Comparison of ENCODE assay signal across 8 mouse cellular contexts in the genomic region with DNA sequence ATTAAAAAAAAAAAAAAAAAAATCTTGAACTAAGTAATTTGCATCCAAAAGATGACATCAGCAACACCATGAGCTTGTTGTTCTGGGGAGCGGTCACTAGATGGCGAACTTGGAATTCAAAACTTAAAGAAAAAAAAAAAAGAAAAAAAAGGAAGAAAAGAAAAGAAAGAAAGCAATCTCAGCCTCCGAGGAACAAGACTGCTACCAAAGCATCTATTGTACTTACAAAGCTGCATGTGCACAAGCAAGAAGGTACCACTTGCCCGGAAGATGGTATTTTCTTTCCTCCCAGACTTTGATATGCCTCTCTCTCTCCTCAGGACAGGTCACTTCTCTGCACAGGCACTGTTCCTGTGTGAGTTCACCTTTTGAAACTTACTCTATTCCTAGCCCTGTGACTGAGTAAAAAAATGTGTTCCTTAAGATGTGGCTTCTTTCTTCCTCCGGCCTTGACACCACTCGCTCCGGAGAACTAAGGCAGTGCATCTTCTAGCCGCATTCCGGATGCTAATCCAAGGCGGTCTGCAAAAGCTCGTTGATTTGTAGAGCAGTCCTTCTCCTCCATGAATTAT.
A peak's percentile ranks its signal among the peaks of the same experiment; 100 is the strongest.
DNase-seq lines count a peak whose midpoint lies in the region; ATAC-seq and TF ChIP-seq lines count a peak whose summit lies in the region.

No protein-coding gene starts in this region.

- 43% methylated on average over 11 of the region's 11 CpGs for WGBS in heart, embryonic 12.5 days
- 20% methylated on average over 11 of the region's 11 CpGs for WGBS in kidney, postnatal 0 days
- 33% methylated on average over 11 of the region's 11 CpGs for WGBS in lung, embryonic 16.5 days

- peak overlapping the region; percentile 30 for H3K4me3 ChIP-seq in heart, embryonic 12.5 days
- H3K4me3 ChIP-seq in kidney, postnatal 0 days (replicated peaks; ENCODE audit: low read depth, low read length): peak overlapping the region; percentile 17; the same call in 1 of the 2 replicates
- peak overlapping the region; percentile 36 for H3K4me3 ChIP-seq in lung, embryonic 16.5 days (ENCODE audit: low read length)

- no peaks in the 10 kb centered on the region for H3K4me1 ChIP-seq in heart, embryonic 12.5 days (replicated peaks)
- no peaks in the 10 kb centered on the region for H3K4me1 ChIP-seq in kidney, postnatal 0 days (replicated peaks; ENCODE audit: insufficient read depth, low read length)
- no peaks in the 10 kb centered on the region; the same call in 1 of the 2 replicates for H3K4me1 ChIP-seq in lung, embryonic 16.5 days (replicated peaks; ENCODE audit: control insufficient read depth, insufficient read depth, low read length)

- H3K4me2 ChIP-seq in heart, embryonic 12.5 days: peak overlapping the region; percentile 67
- peak overlapping the region; percentile 50 for H3K4me2 ChIP-seq in kidney, postnatal 0 days (ENCODE audit: low read length)
- peak overlapping the region; percentile 57 for H3K4me2 ChIP-seq in lung, embryonic 16.5 days (ENCODE audit: low read depth, low read length)

- H3K36me3 ChIP-seq in heart, embryonic 12.5 days: no peaks in the 10 kb centered on the region
- no peaks in the 10 kb centered on the region for H3K36me3 ChIP-seq in kidney, postnatal 0 days (ENCODE audit: insufficient read depth, low read length)
- H3K36me3 ChIP-seq in lung, embryonic 16.5 days (ENCODE audit: control insufficient read depth, insufficient read depth, low read length): no peaks in the 10 kb centered on the region

- no peak overlapping the region for H3K27ac ChIP-seq in heart, embryonic 12.5 days (ENCODE audit: poor library complexity, severe bottlenecking)
- no peak overlapping the region for H3K27ac ChIP-seq in kidney, postnatal 0 days
- no peak overlapping the region for H3K27ac ChIP-seq in lung, embryonic 16.5 days (ENCODE audit: low read length)

- peak; percentile 26 to 36 for DNase-seq in left cerebral cortex, adult 18-20 months (ENCODE audit: low spot score in 2 of 2)
- no peak for DNase-seq in left cerebral cortex, adult 11 months (ENCODE audit: low spot score)
- DNase-seq in kidney, postnatal 0 days (ENCODE audit: low spot score): peak; percentile 74
- DNase-seq in right cerebral cortex, adult 18-20 months: peak; percentile 22
- no peak for DNase-seq in natural killer cell, adult 2 months (ENCODE audit: low spot score in 2 of 2)

- TF ChIP-seq CTCF in kidney, postnatal 0 days (IDR thresholded peaks at IDR 0.05; ENCODE audit: low read depth): peak; percentile 71

- H3K9ac ChIP-seq in heart, embryonic 12.5 days: 0 out of 2 replicates have a peak overlapping the region, but pooled peaks have one; percentile 45
- no peak overlapping the region for H3K9ac ChIP-seq in kidney, postnatal 0 days (ENCODE audit: low read depth, low read length)
- no peak overlapping the region for H3K9ac ChIP-seq in lung, embryonic 16.5 days (ENCODE audit: low read length)

- H3K27me3 ChIP-seq in heart, embryonic 12.5 days (replicated peaks): no peaks in the 10 kb centered on the region
- 0 out of 2 replicates have a peak, but pooled peaks cover 5% of the 10 kb centered on the region for H3K27me3 ChIP-seq in kidney, postnatal 0 days (ENCODE audit: insufficient read depth, low read length)
- peaks cover 3% of the 10 kb centered on the region; the same call in 1 of the 2 replicates for H3K27me3 ChIP-seq in lung, embryonic 16.5 days (ENCODE audit: control insufficient read depth, insufficient read depth, low read depth, low read length)

- no peaks in the 10 kb centered on the region for H3K9me3 ChIP-seq in heart, embryonic 12.5 days (replicated peaks)
- no peaks in the 10 kb centered on the region for H3K9me3 ChIP-seq in kidney, postnatal 0 days (replicated peaks; ENCODE audit: low read length)
- H3K9me3 ChIP-seq in lung, embryonic 16.5 days (ENCODE audit: control insufficient read depth, low read length): no peaks in the 10 kb centered on the region

- ATAC-seq in common myeloid progenitor, adult 5-6 weeks (replicated peaks; ENCODE audit: low read depth, poor library complexity, severe bottlenecking): peak; percentile 67
- ATAC-seq in heart, embryonic 12.5 days (ENCODE audit: insufficient number of reproducible peaks, low FRiP score): no peak
- ATAC-seq in kidney, postnatal 0 days (replicated peaks; ENCODE audit: low FRiP score, low read depth): no peak
- no peak for ATAC-seq in lung, embryonic 16.5 days (ENCODE audit: low read depth)

Comparison
In these comparisons a context has a peak if more than half of its experiments do, and no peak if none do; other contexts are left out.
1. DNase-seq: peak in left cerebral cortex, adult 18-20 months (2 of 2), kidney, postnatal 0 days (single experiment) and right cerebral cortex, adult 18-20 months (single experiment); none in left cerebral cortex, adult 11 months (single experiment) and natural killer cell, adult 2 months (0 of 2).
2. Peak in every context shown above with its lines, with median percentiles within 50 percentile points of each other: H3K4me2 ChIP-seq and H3K4me3 ChIP-seq.